Mouse (Mus musculus) left cerebral cortex, adult 2 months (tissue): ENCODE results near the gene Pappa. TPM values are rescaled to one million over a fixed set of nuclear protein-coding genes. Genes with fewer than 3 reads are reported as not detected.

Source experiments
- DNase-seq, 2 experiments: peaks; one replicate each; pipeline ENCODE4 v3.0.0; 2021 to 2022; ENCODE audit warnings: low spot score in 2 of 2, mixed read lengths in 1 of 2; ENCODE audit errors: extremely low spot score in 1 of 2
- H3K27ac ChIP-seq: fragments of 200-600 bp; 2 replicates; pipeline ENCODE4 v1.8.1; 2022
- H3K4me3 ChIP-seq: fragments of 200-600 bp; 2 replicates; pipeline ENCODE4 v1.8.1; 2022
- CTCF ChIP-seq: fragments of 200-600 bp; IDR thresholded peaks from 2 replicates; pipeline ENCODE4 v1.8.1; 2022; ENCODE audit warnings: antibody characterized with exemption, mild to moderate bottlenecking, moderate library complexity
- intact Hi-C: fragments of 180-260 bp; cut with DNase I; formaldehyde crosslinking; loops from one replicate; pipeline ENCODE4 v1.15.1; 2025
- long read RNA-seq, 2 experiments: library from polyadenylated mRNA; stranded (forward); transcript quantifications; one replicate each; pipeline ENCODE4 v2.0.0; 2021; ENCODE audit warnings: borderline mapping rate in 2 of 2
- total RNA-seq, 2 experiments: library from RNA; stranded (reverse); gene quantifications; 2 replicates each; pipeline ENCODE4 v1.2.3; 2021

Gene Pappa
- total RNA-seq = under 1 TPM; 0.47 to 0.61 TPM
- long read RNA-seq, experiment 1 = 0 reads
- long read RNA-seq, experiment 2 = 0 reads

GRCm38 (mm10) chr4:65123741-65124224, at the start of gene Pappa:
TSS of gene Pappa (plus strand) at chr4:65124174.
- intact Hi-C loops = loop anchor here (2.0 to 5.0 kb wide), 2 partner anchors 373 to 464 kb away; no protein-coding TSS in a partner anchor
- TF ChIP-seq CTCF = no peak

GRCm38 (mm10) chr4:65077906-65078615, 45.9 kb upstream of the Pappa start:
- intact Hi-C loops = no loop called here
- H3K4me3 ChIP-seq = no peak overlapping the region
- no peak for TF ChIP-seq CTCF
- DNase-seq = no peak
- H3K27ac ChIP-seq = no peak overlapping the region

More at GRCm38 (mm10) chr4:65123741-65124224, at the start of gene Pappa:
- Histone ChIP-seq H3K4me3 (peak within 1 kb of the TSS; percentile 44), H3K27ac (no peak within 1 kb of the TSS)
- DNase-seq = no peak

- no peak for TF ChIP-seq CTCF
- intact Hi-C loops = no loop called here
- Histone ChIP-seq H3K27ac (no peak overlapping the region), H3K4me3 (no peak overlapping the region)
- DNase-seq = no peak
Measured at GRCm38 (mm10) chr4:65086864-65087263, 37.1 kb upstream of the Pappa start.

GRCm38 (mm10) chr4:65087592-65087991, 36.4 kb upstream of the Pappa start:
- H3K27ac ChIP-seq = no peak overlapping the region
- no peak overlapping the region for H3K4me3 ChIP-seq
- intact Hi-C loops = no loop called here
- no peak for TF ChIP-seq CTCF
- DNase-seq = no peak

- no peak; the same call in none of the 2 replicates for TF ChIP-seq CTCF
- intact Hi-C loops = no loop called here
- no peak for DNase-seq
Measured at GRCm38 (mm10) chr4:65092191-65092590, 31.8 kb upstream of the Pappa start.

GRCm38 (mm10) chr4:65120329-65120728, 3.6 kb upstream of the Pappa start:
- Histone ChIP-seq H3K4me3 (no peak overlapping the region), H3K27ac (no peak overlapping the region)
- no peak for DNase-seq
- peak; percentile 28 for TF ChIP-seq CTCF
- intact Hi-C loops = loop anchor here (5.0 kb wide), 1 partner anchor 467 kb away; no protein-coding TSS in a partner anchor

More at GRCm38 (mm10) chr4:65092191-65092590, 31.8 kb upstream of the Pappa start:
- H3K27ac ChIP-seq = no peak overlapping the region
- no peak overlapping the region for H3K4me3 ChIP-seq

- peak; percentile 41 for TF ChIP-seq CTCF
- H3K4me3 ChIP-seq = no peak overlapping the region
- intact Hi-C loops = loop anchor here (5.0 kb wide), 1 partner anchor 464 kb away; no protein-coding TSS in a partner anchor
- H3K27ac ChIP-seq = no peak overlapping the region
- DNase-seq = no peak
Measured at GRCm38 (mm10) chr4:65122841-65123240, 1.1 kb upstream of the Pappa start.

GRCm38 (mm10) chr4:65124369-65125151, 586 bp downstream of the Pappa start:
- peak overlapping the region; percentile 44 for H3K4me3 ChIP-seq
- no peak for DNase-seq
- TF ChIP-seq CTCF = no peak
- H3K27ac ChIP-seq = no peak overlapping the region
- intact Hi-C loops = loop anchor here (2.0 to 5.0 kb wide), 2 partner anchors 372 to 463 kb away; no protein-coding TSS in a partner anchor

GRCm38 (mm10) chr4:65125341-65126332, 1.7 kb downstream of the Pappa start:
- intact Hi-C loops = loop anchor here (2.0 kb wide), 1 partner anchor 371 kb away; no protein-coding TSS in a partner anchor
- peak overlapping the region; percentile 44 for H3K4me3 ChIP-seq
- H3K27ac ChIP-seq = no peak overlapping the region
- TF ChIP-seq CTCF = no peak
- peak; percentile 16 to 20 for DNase-seq

- TF ChIP-seq CTCF = no peak
- Histone ChIP-seq H3K4me3 (peak overlapping the region; percentile 40), H3K27ac (no peak overlapping the region)
- peak in 1 of 2 experiments; percentile 16 for DNase-seq
- intact Hi-C loops = no loop called here
Measured at GRCm38 (mm10) chr4:65126451-65127290, 2.7 kb downstream of the Pappa start.
